Mouse (Mus musculus): ENCODE results near the gene Hspe1. TPM values are rescaled to one million over a fixed set of nuclear protein-coding genes. Genes with fewer than 3 reads are reported as not detected.
"Not testable (repeated sequence)": the region's sequence is repeated elsewhere in the genome, so short reads cannot be mapped to it uniquely, and the experiment has no call there.

Gene Hspe1
- polyA plus RNA-seq, 1 experiment = 160 TPM

DNA sequence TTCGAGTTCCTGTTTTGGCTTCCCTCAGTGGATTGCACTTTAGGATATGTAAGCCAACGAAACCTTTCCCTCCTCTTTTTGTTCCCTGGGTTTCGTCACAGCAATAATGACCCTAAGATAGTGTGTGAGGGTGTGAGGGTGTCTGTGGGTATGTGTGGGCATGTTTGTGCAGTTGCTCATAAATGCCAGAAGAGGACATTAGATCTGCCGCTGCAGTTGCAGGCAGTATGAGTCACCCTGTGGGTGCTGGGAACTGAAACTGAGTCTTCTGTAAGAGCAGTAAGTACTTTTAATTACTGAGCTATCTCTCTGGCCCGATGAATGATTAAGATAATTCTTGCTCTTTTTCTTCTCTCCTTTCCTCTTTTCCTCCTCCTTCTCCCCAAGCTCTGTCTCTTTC is 35.1 kb downstream of the Hspe1 start:
- TF ChIP-seq POLR2A (IDR thresholded peaks at IDR 0.05; ENCODE audit: borderline replicate concordance, extremely low read depth, insufficient read depth, insufficient read length, poor library complexity, severe bottlenecking) = no peak
- DNase-seq (ENCODE audit: low read depth) = no peak

DNA sequence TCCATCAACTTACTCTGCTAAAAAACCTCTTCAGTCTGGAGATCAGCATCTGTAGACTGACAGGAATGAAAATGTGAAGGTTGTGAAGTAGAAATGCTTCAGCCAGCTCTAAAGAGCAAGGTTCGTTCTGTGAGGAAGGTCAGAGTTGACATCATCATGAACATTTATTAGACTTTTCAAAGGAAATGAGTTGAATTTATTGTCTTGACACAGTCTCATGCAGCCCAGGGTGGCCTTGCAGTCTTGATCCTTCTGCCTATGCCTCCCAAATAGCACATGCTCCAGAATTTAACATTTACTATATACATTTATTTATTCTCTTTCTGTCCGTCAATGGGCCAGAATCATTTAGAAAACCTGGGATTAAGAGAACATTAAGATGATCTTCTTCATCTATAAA is 35.6 kb downstream of the Hspe1 start:
- no peak for DNase-seq (ENCODE audit: low read depth)
- no peak for TF ChIP-seq POLR2A (IDR thresholded peaks at IDR 0.05; ENCODE audit: borderline replicate concordance, extremely low read depth, insufficient read depth, insufficient read length, poor library complexity, severe bottlenecking)
- TF ChIP-seq CTCF (IDR thresholded peaks at IDR 0.05; ENCODE audit: borderline replicate concordance, extremely low read depth, insufficient read depth, insufficient read length) = no peak

DNA sequence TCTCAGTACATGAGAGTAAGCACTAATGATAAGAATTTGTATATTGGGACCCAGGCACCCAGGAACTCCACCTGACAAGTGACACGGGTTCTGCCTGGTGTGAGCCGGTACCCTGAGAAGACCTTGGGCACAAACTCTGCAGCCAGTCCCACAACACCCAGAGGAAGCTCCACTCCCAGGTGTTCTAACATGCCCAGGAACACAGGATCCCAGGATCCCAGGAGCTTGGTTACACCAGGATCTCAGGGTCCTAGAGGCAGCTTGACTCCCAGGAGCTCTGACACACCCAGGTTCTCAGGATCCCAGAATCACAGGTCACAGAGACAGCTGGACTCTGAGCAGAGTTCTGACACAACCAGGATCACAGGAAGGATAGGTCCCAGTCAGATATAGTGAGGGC is 36.2 kb downstream of the Hspe1 start:
- DNase-seq (ENCODE audit: low read depth) = not testable (repeated sequence)

DNA sequence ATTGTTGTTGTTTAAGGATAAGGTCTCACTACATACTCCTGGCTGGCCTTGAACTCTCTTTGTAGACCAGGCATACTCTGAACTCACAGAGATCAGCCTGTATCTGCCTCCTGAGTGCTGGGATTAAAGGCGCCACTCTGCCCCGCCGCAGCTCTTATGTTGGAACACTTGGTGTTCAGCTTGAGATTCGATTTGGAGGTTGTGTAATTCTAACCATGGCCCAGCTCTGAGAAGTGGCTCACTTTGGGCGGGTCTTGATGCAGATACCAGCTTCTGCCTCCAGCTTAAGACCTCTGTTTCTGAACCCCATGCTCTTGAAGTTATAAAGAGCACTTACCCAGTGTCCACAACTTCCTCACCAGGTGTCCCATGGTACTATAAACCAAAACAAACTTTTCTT is 41.8 kb downstream of the Hspe1 start:
- DNase-seq (ENCODE audit: low read depth) = no peak
- TF ChIP-seq POLR2A (IDR thresholded peaks at IDR 0.05; ENCODE audit: borderline replicate concordance, extremely low read depth, insufficient read depth, insufficient read length, poor library complexity, severe bottlenecking) (no peak), CTCF (IDR thresholded peaks at IDR 0.05; ENCODE audit: borderline replicate concordance, extremely low read depth, insufficient read depth, insufficient read length) (no peak)

DNA sequence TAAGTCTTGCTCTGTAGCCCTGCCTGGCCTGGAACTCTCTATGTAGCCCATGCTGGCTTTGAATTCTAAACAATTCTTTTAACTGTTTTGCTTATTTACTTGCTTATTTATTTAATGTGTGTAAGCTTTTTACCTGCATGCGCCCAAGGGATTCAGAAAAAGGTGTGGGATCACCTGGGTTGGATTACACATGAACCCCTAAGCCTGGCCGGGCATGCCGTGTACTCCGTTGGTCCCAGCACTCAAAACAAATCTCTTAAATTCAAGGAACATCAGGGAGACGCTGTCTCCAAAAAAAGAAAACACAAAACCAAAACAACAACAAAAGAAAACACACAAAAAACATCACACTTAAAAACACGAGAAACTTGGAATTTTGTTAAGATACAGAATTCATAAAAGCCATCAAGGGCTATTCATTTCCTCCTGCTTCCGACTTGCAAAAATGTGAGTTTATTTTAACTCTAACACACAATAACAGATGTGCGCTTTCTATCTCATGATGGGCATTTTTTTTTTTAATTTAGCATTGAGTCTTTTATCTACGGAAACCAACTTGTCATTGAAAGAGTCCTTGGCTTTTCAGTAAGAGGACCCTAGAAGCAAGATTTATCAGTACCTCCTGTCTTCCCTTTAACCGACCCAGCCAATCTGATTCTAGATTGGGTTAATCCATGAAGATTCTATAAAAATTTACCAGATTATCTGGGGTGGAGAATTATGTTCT is 42.4 kb downstream of the Hspe1 start:
- TF ChIP-seq POLR2A (IDR thresholded peaks at IDR 0.05; ENCODE audit: borderline replicate concordance, extremely low read depth, insufficient read depth, insufficient read length, poor library complexity, severe bottlenecking) = no peak
- no peak for TF ChIP-seq CTCF (IDR thresholded peaks at IDR 0.05; ENCODE audit: borderline replicate concordance, extremely low read depth, insufficient read depth, insufficient read length)
- no peak for DNase-seq (ENCODE audit: low read depth)

DNA sequence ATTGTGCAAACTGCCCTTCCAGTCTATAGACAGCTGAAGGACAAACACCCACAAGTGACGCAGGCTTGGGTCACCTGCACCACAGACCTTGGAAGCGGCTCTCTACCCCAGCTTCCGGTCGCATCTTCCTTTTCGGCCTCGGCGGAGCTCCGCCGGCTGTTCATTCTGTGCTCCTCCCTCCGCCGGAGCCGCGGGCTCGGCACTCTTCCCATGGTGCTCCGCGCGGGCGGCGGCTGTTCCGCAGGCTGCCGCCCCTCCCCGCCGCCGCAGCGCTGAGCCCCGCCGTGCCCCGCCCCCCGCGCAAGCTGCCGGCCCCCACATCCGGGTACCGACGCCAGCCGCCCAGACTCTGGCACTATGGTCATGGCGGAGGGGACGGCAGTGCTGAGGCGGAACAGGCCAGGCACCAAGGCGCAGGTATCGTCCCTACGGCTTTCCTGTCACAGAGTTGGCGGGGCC is 43.0 kb downstream of the Hspe1 start, which contains the start of gene Mob4:
Gene Mob4 (plus strand): TSS at position 289 of the 459 bp plus-strand sequence.
- peak; percentile 64; the same call in 1 of the 2 replicates for TF ChIP-seq POLR2A (IDR thresholded peaks at IDR 0.05; ENCODE audit: borderline replicate concordance, extremely low read depth, insufficient read depth, insufficient read length, poor library complexity, severe bottlenecking)
- TF ChIP-seq CTCF (IDR thresholded peaks at IDR 0.05; ENCODE audit: borderline replicate concordance, extremely low read depth, insufficient read depth, insufficient read length) = no peak
- DNase-seq (ENCODE audit: low read depth) = peak; percentile 97

DNA sequence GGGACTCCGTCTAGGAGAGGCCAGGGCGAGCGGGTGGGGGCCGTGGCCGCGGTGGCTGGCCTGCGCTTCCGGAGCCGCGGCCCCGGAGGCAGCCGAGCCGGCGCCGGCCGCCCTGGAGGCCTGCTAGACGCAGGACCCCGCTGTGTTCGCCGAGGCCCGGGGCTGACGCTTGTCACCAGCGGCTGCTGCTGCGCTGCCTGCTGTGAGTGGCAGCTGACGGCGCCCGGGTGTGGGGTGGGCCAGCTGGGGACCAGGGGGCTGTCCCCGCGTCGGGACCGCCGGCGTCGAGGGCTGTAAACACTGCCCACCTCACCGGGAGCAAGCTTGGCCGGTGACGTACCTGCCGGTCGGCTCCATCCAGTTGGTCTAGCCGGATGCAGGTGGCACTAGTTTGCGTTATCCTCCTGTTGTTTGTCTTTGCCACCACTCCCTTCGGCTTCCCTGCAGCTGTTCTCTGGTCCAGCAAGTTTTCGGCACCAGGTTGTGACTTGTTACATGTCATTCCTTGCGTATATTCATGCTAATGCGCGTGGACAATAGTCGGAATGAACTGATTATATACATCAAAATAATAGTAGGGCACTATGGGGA is 43.6 kb downstream of the Hspe1 start:
- no peak for DNase-seq (ENCODE audit: low read depth)
- TF ChIP-seq CTCF (IDR thresholded peaks at IDR 0.05; ENCODE audit: borderline replicate concordance, extremely low read depth, insufficient read depth, insufficient read length) = no peak
- TF ChIP-seq POLR2A (IDR thresholded peaks at IDR 0.05; ENCODE audit: borderline replicate concordance, extremely low read depth, insufficient read depth, insufficient read length, poor library complexity, severe bottlenecking) = no peak

DNA sequence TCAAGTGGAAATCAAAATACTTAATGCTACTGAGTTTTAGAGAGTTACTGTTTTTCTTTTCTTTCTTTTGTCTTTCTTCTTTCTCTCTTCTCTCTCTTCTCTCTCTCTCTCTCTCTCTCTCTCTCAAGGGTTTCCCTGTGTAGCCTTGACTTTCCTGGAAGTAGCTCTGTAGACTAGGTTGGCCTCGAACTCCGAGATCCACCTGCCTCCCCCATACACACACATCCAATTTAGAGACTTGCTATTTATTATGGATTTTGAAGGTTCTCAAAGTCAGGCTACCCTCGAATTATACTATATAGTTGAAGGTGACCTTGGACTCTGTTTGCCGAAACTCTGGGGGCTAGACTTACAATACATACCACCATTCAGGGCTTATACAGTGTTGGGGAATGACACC is 44.4 kb downstream of the Hspe1 start:
- no peak for DNase-seq (ENCODE audit: low read depth)
- TF ChIP-seq CTCF (IDR thresholded peaks at IDR 0.05; ENCODE audit: borderline replicate concordance, extremely low read depth, insufficient read depth, insufficient read length) (no peak), POLR2A (IDR thresholded peaks at IDR 0.05; ENCODE audit: borderline replicate concordance, extremely low read depth, insufficient read depth, insufficient read length, poor library complexity, severe bottlenecking) (no peak)

DNA sequence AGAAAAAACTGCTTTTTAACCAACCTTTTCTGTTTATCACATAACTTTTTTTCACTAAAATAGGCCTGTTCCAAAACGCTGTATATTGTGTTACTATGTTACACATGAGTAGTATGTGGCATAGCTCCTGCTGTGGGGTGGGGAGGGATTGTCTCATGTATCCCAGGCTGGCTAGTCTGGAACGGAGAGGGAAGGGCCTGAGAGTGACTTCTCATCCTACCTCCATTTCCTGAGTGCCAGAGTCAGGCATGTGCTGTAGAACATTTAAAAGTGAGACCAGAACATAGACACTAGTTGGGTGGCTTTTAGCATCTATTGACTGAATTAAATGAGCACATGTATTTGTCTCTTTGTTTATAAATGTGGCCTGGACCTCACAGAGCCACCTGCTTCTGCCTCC is 45.2 kb downstream of the Hspe1 start:
- DNase-seq (ENCODE audit: low read depth) = no peak
- no peak for TF ChIP-seq CTCF (IDR thresholded peaks at IDR 0.05; ENCODE audit: borderline replicate concordance, extremely low read depth, insufficient read depth, insufficient read length)

DNA sequence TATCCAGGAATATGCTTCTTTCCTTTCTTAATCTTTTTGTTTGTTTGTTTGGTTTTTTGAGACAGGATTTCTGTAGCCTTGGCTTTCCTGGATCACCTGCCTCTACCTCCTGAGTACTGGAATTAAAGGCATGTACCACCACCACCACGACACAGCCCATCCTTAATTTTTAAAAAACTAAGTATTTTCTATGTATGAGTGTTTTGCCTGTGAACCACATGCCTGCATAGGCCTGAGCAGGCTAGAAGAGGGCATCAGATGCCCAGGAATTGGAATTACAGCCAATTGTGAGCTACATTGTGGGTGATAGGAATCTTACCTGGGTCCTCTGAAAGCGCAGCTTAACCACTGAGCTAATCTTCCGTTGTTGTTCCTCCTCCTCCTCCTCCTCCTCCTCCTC is 46.4 kb downstream of the Hspe1 start:
- DNase-seq (ENCODE audit: low read depth) = no peak
- TF ChIP-seq POLR2A (IDR thresholded peaks at IDR 0.05; ENCODE audit: borderline replicate concordance, extremely low read depth, insufficient read depth, insufficient read length, poor library complexity, severe bottlenecking) (no peak), CTCF (IDR thresholded peaks at IDR 0.05; ENCODE audit: borderline replicate concordance, extremely low read depth, insufficient read depth, insufficient read length) (no peak)

DNA sequence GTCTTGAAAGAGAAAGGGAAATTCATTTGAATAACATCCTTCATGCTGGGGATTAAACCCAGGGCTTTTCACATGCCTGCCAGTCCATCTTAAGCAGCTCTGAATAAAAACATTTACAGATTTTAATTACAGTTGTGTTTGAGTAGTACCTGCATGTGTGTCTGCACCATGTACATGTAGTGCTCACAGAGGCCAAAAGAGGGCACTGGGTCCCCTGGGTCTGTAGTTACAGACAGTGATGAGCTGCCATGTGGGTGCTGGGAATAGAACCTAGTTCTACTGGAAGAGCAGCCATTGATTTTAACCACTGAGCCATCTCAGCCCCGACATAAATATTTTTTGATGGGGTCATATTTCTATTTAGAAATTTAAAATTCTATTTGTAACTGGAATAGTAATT is 47.9 kb downstream of the Hspe1 start:
- no peak for TF ChIP-seq POLR2A (IDR thresholded peaks at IDR 0.05; ENCODE audit: borderline replicate concordance, extremely low read depth, insufficient read depth, insufficient read length, poor library complexity, severe bottlenecking)
- no peak for DNase-seq (ENCODE audit: low read depth)

Other genes with a start within 250 kb of the Hspe1 start
- gene Ankrd44, start 161.7 kb upstream of the Hspe1 start, polyA plus RNA-seq (2012; rRNA removed) = 51.3 and 55.5 TPM in 2 replicates
- gene Sf3b1, start 60.7 kb upstream of the Hspe1 start, polyA plus RNA-seq (2012; rRNA removed) = 211 and 222 TPM in 2 replicates
- 20.3 and 24.9 TPM in 2 replicates for gene Coq10b, start 35.4 kb upstream of the Hspe1 start, polyA plus RNA-seq (2012; rRNA removed)
- gene Hspd1, start 111 bp downstream of the Hspe1 start, polyA plus RNA-seq (2012; rRNA removed) = 108 and 128 TPM in 2 replicates
- gene Mob4, start 43.1 kb downstream of the Hspe1 start, polyA plus RNA-seq (2012; rRNA removed) = 57.3 and 58.9 TPM in 2 replicates
- 8.2 and 8.7 TPM in 2 replicates for gene Rftn2, start 138.7 kb downstream of the Hspe1 start, polyA plus RNA-seq (2012; rRNA removed)
- gene Mars2, start 149.0 kb downstream of the Hspe1 start, polyA plus RNA-seq (2012; rRNA removed) = 4.1 and 4.3 TPM in 2 replicates

All from brain, embryonic 14.5 days (tissue).